21 mouse cellular contexts compared by ENCODE assay signal in genomic region chr8:91126786-91127185, GRCm38 (mm10). TPM values are rescaled to one million over a fixed set of nuclear protein-coding genes. Genes with fewer than 3 reads are reported as not detected.
DNase-seq lines count a peak whose midpoint lies in the region; ATAC-seq and TF ChIP-seq lines count a peak whose summit lies in the region.
"Had no signal": no experiment of that assay in that cellular context is flagged by ENCODE, and none has a peak within 500 bp of the region (broad histone marks: within the 10 kb centered on the region; RNA-seq: fewer than 3 reads in every experiment).

No protein-coding gene starts in this region.

- no peak overlapping the region for H3K27ac ChIP-seq in intestine, postnatal 0 days (ENCODE audit: low read depth, low read length)
- H3K27ac ChIP-seq: forebrain, embryonic 13.5 days; hindbrain, embryonic 15.5 days; intestine, embryonic 15.5 days; limb, embryonic 13.5 days; liver, embryonic 13.5 days; midbrain, embryonic 12.5 days; neural tube, embryonic 15.5 days had no signal

- H3K36me3 ChIP-seq in intestine, postnatal 0 days (ENCODE audit: control insufficient read depth, insufficient read depth): peaks cover 71% of the 10 kb centered on the region

- no peak for ATAC-seq in intestine, postnatal 0 days
- ATAC-seq: forebrain, embryonic 13.5 days; intestine, embryonic 15.5 days had no signal

- H3K9ac ChIP-seq in intestine, postnatal 0 days (ENCODE audit: low read depth, low read length): no peak overlapping the region
- H3K9ac ChIP-seq: forebrain, embryonic 13.5 days; hindbrain, embryonic 15.5 days; intestine, embryonic 15.5 days; limb, embryonic 13.5 days; liver, embryonic 13.5 days; lung, embryonic 14.5 days; midbrain, embryonic 12.5 days; neural tube, embryonic 15.5 days had no signal

- no peak overlapping the region for H3K4me2 ChIP-seq in intestine, postnatal 0 days (replicated peaks; ENCODE audit: low read depth)
- H3K4me2 ChIP-seq: forebrain, embryonic 13.5 days; heart, embryonic 11.5 days; hindbrain, embryonic 15.5 days; intestine, embryonic 15.5 days; limb, embryonic 13.5 days; liver, embryonic 13.5 days; lung, embryonic 14.5 days; midbrain, embryonic 12.5 days; neural tube, embryonic 15.5 days had no signal

- no peak overlapping the region for H3K4me3 ChIP-seq in intestine, postnatal 0 days (ENCODE audit: low read depth, low read length)
- H3K4me3 ChIP-seq: forebrain, embryonic 13.5 days; hindbrain, embryonic 15.5 days; intestine, embryonic 15.5 days; limb, embryonic 13.5 days; liver, embryonic 13.5 days; midbrain, embryonic 12.5 days; neural tube, embryonic 15.5 days had no signal

- 92% methylated on average over 8 of the region's 8 CpGs for WGBS in intestine, postnatal 0 days

- no peaks in the 10 kb centered on the region for H3K27me3 ChIP-seq in intestine, postnatal 0 days (replicated peaks; ENCODE audit: control insufficient read depth, insufficient read depth, low read length)
- H3K27me3 ChIP-seq: forebrain, embryonic 13.5 days; hindbrain, embryonic 15.5 days; intestine, embryonic 15.5 days; limb, embryonic 13.5 days; liver, embryonic 13.5 days; midbrain, embryonic 12.5 days; neural tube, embryonic 15.5 days had no signal

- TF ChIP-seq CTCF in intestine, postnatal 0 days (IDR thresholded peaks at IDR 0.05; ENCODE audit: low read depth): no peak

- H3K9me3 ChIP-seq in intestine, postnatal 0 days (ENCODE audit: control insufficient read depth): no peaks in the 10 kb centered on the region
- H3K9me3 ChIP-seq: forebrain, embryonic 13.5 days; hindbrain, embryonic 15.5 days; intestine, embryonic 15.5 days; limb, embryonic 13.5 days; liver, embryonic 13.5 days; midbrain, embryonic 12.5 days; neural tube, embryonic 15.5 days had no signal

- intact Hi-C loops in left cerebral cortex, postnatal 4 days (cut with DNase I): no loop called here

- H3K4me1 ChIP-seq in intestine, postnatal 0 days (replicated peaks; ENCODE audit: control insufficient read depth, insufficient read depth, low read length): no peaks in the 10 kb centered on the region
- H3K4me1 ChIP-seq: forebrain, embryonic 13.5 days; intestine, embryonic 15.5 days; limb, embryonic 13.5 days; liver, embryonic 13.5 days had no signal

- DNase-seq in frontal cortex, adult 2 months (ENCODE audit: extremely low spot score in 1 of 2, low spot score in 1 of 2): peak; percentile 59 to 76
- DNase-seq in frontal cortex, postnatal 10 days (ENCODE audit: low spot score in 2 of 2): no peak
- peak; percentile 42 to 56 for DNase-seq in left cerebral cortex, adult 18-20 months (ENCODE audit: low spot score in 2 of 2)
- DNase-seq in left cerebral cortex, postnatal 4 days: no peak
- DNase-seq in layer of hippocampus, postnatal 36 days: peak; percentile 41 to 46
- DNase-seq in right cerebral cortex, postnatal 25 days: peak; percentile 37
- no peak for DNase-seq in cerebellum, adult 18-20 months
- DNase-seq: adrenal gland, postnatal 10 days; cerebellum, adult 8-10 months; liver, embryonic 13.5 days; lung, embryonic 14.5 days; thymus, adult 2 months; thymus, postnatal 4 days had no signal

RNA-seq across cellular contexts. Expression of gene Rbl2, which starts 56.9 kb away (rescaled TPM):
- 31.2 and 38.5 TPM in 2 replicates for polyA plus RNA-seq in frontal cortex, adult 2 months (2012; rRNA removed)
- 10 to 100 TPM; 38.8 to 40.4 TPM for total RNA-seq in left cerebral cortex, adult 18-20 months (2021)
- total RNA-seq in left cerebral cortex, postnatal 4 days (2021): 10 to 100 TPM; 32.1 to 34.1 TPM
- total RNA-seq in layer of hippocampus, postnatal 36 days (2021): 10 to 100 TPM; 36.3 to 39.5 TPM
- 6.5 and 7.3 TPM in 2 replicates for polyA plus RNA-seq in intestine, postnatal 0 days (2015; fragmentation: Nextera tagmentation; extraction: Ambion mirVana)

Comparison
In these comparisons a context has a peak if more than half of its experiments do, and no peak if none do; other contexts are left out.
1. DNase-seq: peak in frontal cortex, adult 2 months (2 of 2), left cerebral cortex, adult 18-20 months (2 of 2), layer of hippocampus, postnatal 36 days (2 of 2) and right cerebral cortex, postnatal 25 days (single experiment); none in frontal cortex, postnatal 10 days (0 of 2), left cerebral cortex, postnatal 4 days (single experiment) and cerebellum, adult 18-20 months (0 of 2).